Mouse (Mus musculus) cortical plate, adult 2 months (tissue): ENCODE results near the gene Gm19345.

Experiments
- CTCF ChIP-seq: fragments of 200-500 bp; IDR thresholded peaks from 2 replicates; pipeline ENCODE4 v1.5.1; 2011; ENCODE audit warnings: mild to moderate bottlenecking, control low read depth, low read length; ENCODE audit not compliant: insufficient read depth; ENCODE audit errors: extremely low read depth
- POLR2A ChIP-seq: fragments of 200-500 bp; IDR thresholded peaks from 2 replicates; pipeline ENCODE4 v1.6.1; 2011; ENCODE audit warnings: mild to moderate bottlenecking, low read length, control low read depth; ENCODE audit not compliant: insufficient read depth; ENCODE audit errors: extremely low read depth

GRCm38 (mm10) chr7:19815296-19816223 lies 36.2 kb upstream of the Gm19345 start:
- no peak for TF ChIP-seq CTCF
- no peak for TF ChIP-seq POLR2A
